Mouse (Mus musculus) ES-E14 (cell line): Measurements from ENCODE around the gene Manba. TPM values are rescaled to one million over a fixed set of nuclear protein-coding genes. Genes with fewer than 3 reads are reported as not detected.

Source experiments
- DNase-seq: peaks from one replicate; pipeline ENCODE4 v3.0.0-alpha.2; 2013; ENCODE audit warnings: low read depth, low spot score
- H3K27ac ChIP-seq: 2 replicates; pipeline ENCODE4 v1.5.1; 2012; ENCODE audit warnings: low read depth, mild to moderate bottlenecking, low read length, moderate library complexity, mixed read lengths; ENCODE audit not compliant: poor library complexity, insufficient read depth, severe bottlenecking
- H3K36me3 ChIP-seq: 2 replicates; pipeline ENCODE4 v1.6.1; 2012; ENCODE audit warnings: mild to moderate bottlenecking, low read length, moderate library complexity, mixed read lengths; ENCODE audit not compliant: control insufficient read depth, poor library complexity, insufficient read depth, severe bottlenecking
- H3K4me1 ChIP-seq, 2 experiments: fragments of 150-350 bp in 1 of 2; sonication (generic) in 1 of 2; 2 replicates each; pipeline ENCODE4 v1.6.1; 2012; ENCODE audit warnings: low read length in 2 of 2, mild to moderate bottlenecking in 1 of 2, mixed read lengths in 1 of 2; ENCODE audit not compliant: control insufficient read depth in 2 of 2, insufficient read depth in 2 of 2, poor library complexity in 1 of 2
- H3K4me3 ChIP-seq, 2 experiments: fragments of 150-350 bp in 1 of 2; sonication (generic) in 1 of 2; 2 replicates each; pipeline ENCODE4 v1.5.1; 2012; ENCODE audit warnings: low read length in 2 of 2, low read depth in 1 of 2, mild to moderate bottlenecking in 1 of 2, mixed read lengths in 1 of 2; ENCODE audit not compliant: insufficient read depth in 1 of 2, poor library complexity in 1 of 2, severe bottlenecking in 1 of 2
- H3K9ac ChIP-seq: 2 replicates; pipeline ENCODE4 v1.6.1; 2012; ENCODE audit warnings: low read depth, mild to moderate bottlenecking, low read length, mixed read lengths; ENCODE audit not compliant: poor library complexity, insufficient read depth, severe bottlenecking
- H3K9me3 ChIP-seq: fragments of 150-350 bp; sonication (generic); 2 replicates; pipeline ENCODE4 v1.6.1; 2012; ENCODE audit warnings: low read depth, mild to moderate bottlenecking, low read length; ENCODE audit not compliant: control insufficient read depth, insufficient read depth
- CHD2 ChIP-seq: IDR thresholded peaks from 2 replicates; pipeline ENCODE4 v1.6.1; 2014; ENCODE audit warnings: mild to moderate bottlenecking, low read depth, low read length, inconsistent platforms
- HCFC1 ChIP-seq: IDR thresholded peaks from 2 replicates; pipeline ENCODE4 v1.6.1; 2012; ENCODE audit warnings: low read length, inconsistent platforms, borderline replicate concordance; ENCODE audit not compliant: insufficient read depth
- MAFK ChIP-seq: IDR thresholded peaks from 2 replicates; pipeline ENCODE4 v1.6.1; 2014; ENCODE audit warnings: mild to moderate bottlenecking, low read depth, low read length, inconsistent platforms; ENCODE audit not compliant: insufficient read depth
- ZC3H11A ChIP-seq: IDR thresholded peaks from 2 replicates; pipeline ENCODE4 v1.6.1; 2012; ENCODE audit warnings: low read depth, mild to moderate bottlenecking, inconsistent platforms, low read length, borderline replicate concordance
- ZNF384 ChIP-seq: IDR thresholded peaks from 2 replicates; pipeline ENCODE4 v1.6.1; 2012; ENCODE audit warnings: low read depth, low read length, inconsistent platforms
- in situ Hi-C, 2 experiments: fragments of 600-800 bp; cut with MboI; formaldehyde crosslinking; loops; one replicate each; pipeline ENCODE4 v1.15.1; 2025; ENCODE audit warnings: low sequenced_read_pairs in 2 of 2, inconsistent platforms in 1 of 2; ENCODE audit not compliant: unreplicated experiment in 2 of 2
- total RNA-seq: library from RNA; depleted of rRNA; stranded (reverse); fragments of 300-350 nt; gene quantifications from 2 replicates; pipeline ENCODE4 v1.2.3, GENCODE M21; 2012; rRNA removed

Manba gene
- total RNA-seq, 1 experiment = 75.2 TPM

- TF ChIP-seq CHD2 (no peak), ZNF384 (no peak)
- no peaks in the 10 kb centered on the region for H3K9me3 ChIP-seq
- no peak overlapping the region for H3K9ac ChIP-seq
- no peak overlapping the region for H3K27ac ChIP-seq
- no peak for DNase-seq
- peaks cover 2% of the 10 kb centered on the region; the same call in 1 of the 2 replicates for H3K36me3 ChIP-seq
- peaks cover 4 to 16% of the 10 kb centered on the region in 2 experiments; a peak in 2 of 4 replicates for H3K4me1 ChIP-seq
- in situ Hi-C loops = no loop called here
- peak overlapping the region; percentile 5 to 50; a peak in 3 of 4 replicates for H3K4me3 ChIP-seq
These were observed 122.5 kb downstream of the Manba start for GRCm38 (mm10) chr3:135607660-135608473.

GRCm38 (mm10) chr3:135610221-135610620 is 124.8 kb downstream of the Manba start:
- Histone ChIP-seq H3K36me3 (peaks cover 4% of the 10 kb centered on the region), H3K9ac (no peak overlapping the region), H3K4me1 (peaks cover 2 to 10% of the 10 kb centered on the region in 2 experiments; a peak in 2 of 4 replicates), H3K4me3 (no peak overlapping the region), H3K27ac (no peak overlapping the region), H3K9me3 (no peaks in the 10 kb centered on the region)
- TF ChIP-seq ZNF384 (no peak), ZC3H11A (no peak)
- no peak for DNase-seq
- in situ Hi-C loops = no loop called here

GRCm38 (mm10) chr3:135614376-135614775 is 129.0 kb downstream of the Manba start:
- no peak for TF ChIP-seq ZC3H11A
- TF ChIP-seq HCFC1 = no peak
- no peak for TF ChIP-seq CHD2
- no peak for TF ChIP-seq ZNF384
- TF ChIP-seq MAFK = no peak
- Histone ChIP-seq H3K9ac (no peak overlapping the region), H3K36me3 (peaks cover 7% of the 10 kb centered on the region), H3K27ac (no peak overlapping the region), H3K4me3 (no peak overlapping the region), H3K9me3 (no peaks in the 10 kb centered on the region), H3K4me1 (peaks cover 0 to 6% of the 10 kb centered on the region in 2 experiments; a peak in 1 of 4 replicates)
- in situ Hi-C loops = no loop called here
- no peak for DNase-seq

- H3K36me3 ChIP-seq = peaks cover 7% of the 10 kb centered on the region
- DNase-seq = no peak
- H3K27ac ChIP-seq = no peak overlapping the region
- H3K4me3 ChIP-seq = no peak overlapping the region
- TF ChIP-seq HCFC1 (no peak), ZNF384 (no peak), ZC3H11A (no peak), CHD2 (no peak), MAFK (no peak)
- H3K9me3 ChIP-seq = no peaks in the 10 kb centered on the region
- in situ Hi-C loops = no loop called here
- H3K9ac ChIP-seq = no peak overlapping the region
- H3K4me1 ChIP-seq = peaks cover 0 to 6% of the 10 kb centered on the region in 2 experiments; a peak in 1 of 4 replicates
These were observed 131.3 kb downstream of the Manba start for GRCm38 (mm10) chr3:135616730-135617129.

Other genes starting within 250 kb of the Manba start
- gene Bdh2, start 204.4 kb upstream of the Manba start, total RNA-seq = 6.0 and 10.0 TPM in 2 replicates
- 5.2 and 8.8 TPM in 2 replicates for gene Slc9b2, start 177.9 kb upstream of the Manba start, total RNA-seq
- 30.1 and 32.8 TPM in 2 replicates for gene Slc9b1, start 137.6 kb upstream of the Manba start, total RNA-seq
- gene Cisd2, start 61.7 kb upstream of the Manba start, total RNA-seq = 17.4 and 21.6 TPM in 2 replicates
- gene Ube2d3, start 47.5 kb upstream of the Manba start, total RNA-seq = 298 and 321 TPM in 2 replicates
- 35.0 and 46.4 TPM in 2 replicates for gene Nfkb1, start 205.9 kb downstream of the Manba start, total RNA-seq